Mouse (Mus musculus) limb, embryonic 12.5 days (tissue): ENCODE measurements around the gene Pdik1l. TPM values are rescaled to one million over a fixed set of nuclear protein-coding genes. Genes with fewer than 3 reads are reported as not detected.
A peak's percentile ranks its signal among the peaks of the same experiment; 100 is the strongest.

ENCODE experiments used
- ATAC-seq: fragments of 200-750 bp; cut with Nextera tagmentation; 2 replicates; pipeline ENCODE4 v1.8.0; 2017; ENCODE audit warnings: low read depth, moderate TSS enrichment; ENCODE audit not compliant: insufficient number of reproducible peaks, insufficient read depth, low FRiP score, low TSS enrichment
- H3K27ac ChIP-seq: fragments of 300-500 bp; sonication (generic); 2 replicates; pipeline ENCODE4 v1.5.1; 2016; ENCODE audit warnings: mild to moderate bottlenecking, moderate library complexity
- H3K27me3 ChIP-seq: fragments of 300-500 bp; sonication (generic); 2 replicates; pipeline ENCODE4 v1.6.1; 2016; ENCODE audit warnings: mild to moderate bottlenecking, moderate library complexity
- H3K36me3 ChIP-seq: fragments of 300-500 bp; sonication (generic); 2 replicates; pipeline ENCODE4 v1.6.1; 2016; ENCODE audit warnings: mild to moderate bottlenecking, moderate library complexity
- H3K4me1 ChIP-seq: fragments of 300-500 bp; sonication (generic); replicated peaks from 2 replicates; pipeline ENCODE4 v1.6.1; 2016
- H3K4me2 ChIP-seq: fragments of 300-500 bp; sonication (generic); 2 replicates; pipeline ENCODE4 v1.6.1; 2016; ENCODE audit warnings: mild to moderate bottlenecking, moderate library complexity
- H3K4me3 ChIP-seq: fragments of 300-500 bp; sonication (generic); replicated peaks from 2 replicates; pipeline ENCODE4 v1.5.1; 2016; ENCODE audit warnings: mild to moderate bottlenecking
- H3K9ac ChIP-seq: fragments of 300-500 bp; sonication (generic); replicated peaks from 2 replicates; pipeline ENCODE4 v1.6.1; 2016; ENCODE audit warnings: mild to moderate bottlenecking, moderate library complexity
- H3K9me3 ChIP-seq: fragments of 300-500 bp; sonication (generic); 2 replicates; pipeline ENCODE4 v1.6.1; 2016; ENCODE audit warnings: mild to moderate bottlenecking, moderate library complexity
- WGBS: fragments of 180-500 bp; shearing (Covaris S2); methylation state at CpG from one replicate; pipeline ENCODE4 v1.1.7; 2016; 5-methylcytosine and 5-hydroxymethylcytosine counted together
- polyA plus RNA-seq: library from polyadenylated mRNA; unstranded; fragments of >200 nt; fragmentation: Nextera tagmentation; extraction: Ambion mirVana; gene quantifications from 2 replicates; pipeline ENCODE4 v1.2.1, GENCODE M21; 2016

Gene Pdik1l
- 23.9 and 24.6 TPM in 2 replicates for polyA plus RNA-seq

GRCm38 (mm10) chr4:134287575-134288025 is at the start of gene Pdik1l:
Pdik1l (minus strand) TSS chr4:134287895.
- H3K36me3 ChIP-seq = peaks cover 25% of the 10 kb centered on the region
- H3K27me3 ChIP-seq = 0 out of 2 replicates have a peak, but pooled peaks cover 3% of the 10 kb centered on the region
- H3K9ac ChIP-seq = peak within 1 kb of the TSS; percentile 98
- H3K27ac ChIP-seq = peak within 1 kb of the TSS; percentile 100
- peak within 1 kb of the TSS; percentile 98 for H3K4me3 ChIP-seq
- peak; percentile 69 for ATAC-seq
- under 1% methylated on average over 36 of the region's 43 CpGs for WGBS
- H3K9me3 ChIP-seq = no peaks in the 10 kb centered on the region
- peak within 1 kb of the TSS; percentile 98 for H3K4me2 ChIP-seq
- peaks cover 22% of the 10 kb centered on the region for H3K4me1 ChIP-seq

- no peak for ATAC-seq
- WGBS = 70% methylated on average over 5 of the region's 5 CpGs
- Histone ChIP-seq H3K4me2 (no peak overlapping the region), H3K4me1 (no peaks in the 10 kb centered on the region), H3K27me3 (no peaks in the 10 kb centered on the region; the same call in 1 of the 2 replicates), H3K27ac (no peak overlapping the region), H3K9ac (no peak overlapping the region), H3K36me3 (no peaks in the 10 kb centered on the region), H3K9me3 (no peaks in the 10 kb centered on the region), H3K4me3 (no peak overlapping the region)
Measured at GRCm38 (mm10) chr4:134330281-134330680, 42.6 kb upstream of the Pdik1l start.

- no peak overlapping the region for H3K27ac ChIP-seq
- ATAC-seq = no peak
- H3K4me2 ChIP-seq = no peak overlapping the region
- H3K9ac ChIP-seq = no peak overlapping the region
- no peaks in the 10 kb centered on the region for H3K9me3 ChIP-seq
- H3K4me1 ChIP-seq = no peaks in the 10 kb centered on the region
- no peaks in the 10 kb centered on the region; the same call in 1 of the 2 replicates for H3K27me3 ChIP-seq
- WGBS = 91% methylated on average over 8 of the region's 8 CpGs
- H3K36me3 ChIP-seq = no peaks in the 10 kb centered on the region
- H3K4me3 ChIP-seq = no peak overlapping the region
Measured at GRCm38 (mm10) chr4:134328832-134329231, 41.1 kb upstream of the Pdik1l start.

DNA sequence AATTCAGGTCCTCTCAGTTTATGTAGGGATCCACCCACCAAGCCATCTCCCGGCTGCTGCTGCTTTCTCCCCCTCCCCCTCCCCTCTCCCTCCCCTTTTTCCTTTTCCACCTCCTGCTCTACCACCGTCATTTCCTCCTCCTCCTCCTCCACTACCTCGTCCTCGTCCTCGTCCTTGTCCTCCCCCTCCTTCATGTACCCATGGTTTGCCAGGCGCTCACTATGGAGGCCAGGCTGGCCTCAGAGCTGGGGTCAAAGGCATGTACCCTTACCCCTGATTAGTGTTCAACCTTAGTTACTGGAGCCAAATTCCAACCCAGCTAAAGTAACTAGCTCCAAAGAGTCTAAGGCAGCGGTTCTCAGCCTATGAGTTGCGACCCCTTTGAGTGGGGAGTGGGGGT is 40.5 kb upstream of the Pdik1l start:
- Histone ChIP-seq H3K9ac (no peak overlapping the region), H3K27ac (no peak overlapping the region), H3K4me3 (no peak overlapping the region), H3K4me1 (no peaks in the 10 kb centered on the region), H3K9me3 (no peaks in the 10 kb centered on the region), H3K36me3 (no peaks in the 10 kb centered on the region), H3K4me2 (no peak overlapping the region), H3K27me3 (no peaks in the 10 kb centered on the region; the same call in 1 of the 2 replicates)
- 56% methylated on average over 8 of the region's 8 CpGs for WGBS
- ATAC-seq = no peak

- H3K27ac ChIP-seq = no peak overlapping the region
- H3K4me3 ChIP-seq = no peak overlapping the region
- H3K9ac ChIP-seq = no peak overlapping the region
- ATAC-seq = no peak
- no peaks in the 10 kb centered on the region for H3K36me3 ChIP-seq
- H3K27me3 ChIP-seq = no peaks in the 10 kb centered on the region; the same call in 1 of the 2 replicates
- no peak overlapping the region for H3K4me2 ChIP-seq
- H3K4me1 ChIP-seq = no peaks in the 10 kb centered on the region
- H3K9me3 ChIP-seq = no peaks in the 10 kb centered on the region
- WGBS = 72% methylated on average over 5 of the region's 5 CpGs
Measured at GRCm38 (mm10) chr4:134326859-134327530, 39.3 kb upstream of the Pdik1l start.

GRCm38 (mm10) chr4:134324655-134325054 is 37.0 kb upstream of the Pdik1l start:
- H3K9ac ChIP-seq = no peak overlapping the region
- no peak overlapping the region for H3K27ac ChIP-seq
- H3K36me3 ChIP-seq = no peaks in the 10 kb centered on the region
- WGBS = 71% methylated on average over 5 of the region's 5 CpGs
- no peak overlapping the region for H3K4me2 ChIP-seq
- no peaks in the 10 kb centered on the region; the same call in 1 of the 2 replicates for H3K27me3 ChIP-seq
- H3K4me3 ChIP-seq = no peak overlapping the region
- ATAC-seq = no peak
- no peaks in the 10 kb centered on the region for H3K4me1 ChIP-seq
- H3K9me3 ChIP-seq = peaks cover 4% of the 10 kb centered on the region; the same call in 1 of the 2 replicates

- Histone ChIP-seq H3K4me2 (no peak overlapping the region), H3K4me3 (no peak overlapping the region), H3K9me3 (peaks cover 4% of the 10 kb centered on the region; the same call in 1 of the 2 replicates), H3K27me3 (no peaks in the 10 kb centered on the region; the same call in 1 of the 2 replicates), H3K9ac (no peak overlapping the region), H3K36me3 (no peaks in the 10 kb centered on the region), H3K27ac (no peak overlapping the region), H3K4me1 (no peaks in the 10 kb centered on the region)
- WGBS = 68% methylated on average over 3 of the region's 3 CpGs
- ATAC-seq = no peak
Measured at GRCm38 (mm10) chr4:134321524-134321923, 33.8 kb upstream of the Pdik1l start.

- no peak overlapping the region for H3K27ac ChIP-seq
- H3K4me2 ChIP-seq = no peak overlapping the region
- no peak overlapping the region for H3K9ac ChIP-seq
- WGBS = 80% methylated on average over 5 of the region's 5 CpGs
- H3K4me1 ChIP-seq = peaks cover 9% of the 10 kb centered on the region
- no peak overlapping the region for H3K4me3 ChIP-seq
- peaks cover 4% of the 10 kb centered on the region; the same call in 1 of the 2 replicates for H3K9me3 ChIP-seq
- H3K27me3 ChIP-seq = no peaks in the 10 kb centered on the region; the same call in 1 of the 2 replicates
- no peaks in the 10 kb centered on the region for H3K36me3 ChIP-seq
- no peak for ATAC-seq
Measured at GRCm38 (mm10) chr4:134319674-134320073, 32.0 kb upstream of the Pdik1l start.

GRCm38 (mm10) chr4:134319074-134319473 is 31.4 kb upstream of the Pdik1l start:
- H3K4me1 ChIP-seq = peaks cover 14% of the 10 kb centered on the region
- H3K4me3 ChIP-seq = no peak overlapping the region
- no peaks in the 10 kb centered on the region for H3K36me3 ChIP-seq
- H3K27me3 ChIP-seq = no peaks in the 10 kb centered on the region; the same call in 1 of the 2 replicates
- H3K9me3 ChIP-seq = peaks cover 4% of the 10 kb centered on the region; the same call in 1 of the 2 replicates
- ATAC-seq = no peak
- H3K27ac ChIP-seq = no peak overlapping the region
- no peak overlapping the region for H3K4me2 ChIP-seq
- no peak overlapping the region for H3K9ac ChIP-seq
- WGBS = 88% methylated on average over 5 of the region's 5 CpGs

GRCm38 (mm10) chr4:134316390-134316789 is 28.7 kb upstream of the Pdik1l start:
- no peak overlapping the region for H3K4me2 ChIP-seq
- peak; percentile 32 for ATAC-seq
- H3K27me3 ChIP-seq = no peaks in the 10 kb centered on the region
- H3K27ac ChIP-seq = no peak overlapping the region
- no peak overlapping the region for H3K9ac ChIP-seq
- H3K9me3 ChIP-seq = peaks cover under 1% of the 10 kb centered on the region; the same call in 1 of the 2 replicates
- H3K36me3 ChIP-seq = no peaks in the 10 kb centered on the region
- no peak overlapping the region for H3K4me3 ChIP-seq
- WGBS = 48% methylated on average over 16 of the region's 16 CpGs
- peaks cover 14% of the 10 kb centered on the region for H3K4me1 ChIP-seq

DNA sequence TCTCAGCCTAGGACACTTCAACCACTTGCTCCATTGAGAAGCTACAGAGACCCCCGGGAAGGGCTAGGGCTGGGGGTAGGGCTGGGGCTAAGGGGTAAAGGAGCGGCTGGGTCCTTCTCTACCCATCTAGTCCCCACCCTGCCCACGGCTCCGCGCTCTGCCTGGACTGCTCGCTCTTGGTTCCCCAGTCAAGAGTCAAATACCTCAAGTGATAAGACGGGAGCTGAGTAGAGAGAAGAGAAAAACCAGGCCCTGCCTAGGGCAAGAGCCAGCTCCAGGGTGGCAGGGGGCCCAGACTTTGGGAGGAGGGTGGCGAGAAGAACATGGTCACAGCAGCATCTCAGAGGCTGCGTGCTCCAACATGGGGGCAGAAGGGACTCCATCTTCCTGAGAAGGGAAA is 27.8 kb upstream of the Pdik1l start:
- ATAC-seq = no peak
- peaks cover 14% of the 10 kb centered on the region for H3K4me1 ChIP-seq
- 73% methylated on average over 9 of the region's 9 CpGs for WGBS
- no peaks in the 10 kb centered on the region for H3K27me3 ChIP-seq
- peak overlapping the region; percentile 34; the same call in 1 of the 2 replicates for H3K4me2 ChIP-seq
- H3K9me3 ChIP-seq = no peaks in the 10 kb centered on the region
- no peak overlapping the region for H3K9ac ChIP-seq
- H3K36me3 ChIP-seq = no peaks in the 10 kb centered on the region
- no peak overlapping the region for H3K27ac ChIP-seq
- H3K4me3 ChIP-seq = peak overlapping the region; percentile 12; the same call in 1 of the 2 replicates
